Mouse (Mus musculus) right cerebral cortex, adult 2 months (tissue): Measurements from ENCODE around the gene Hnrnpm.
A peak's percentile ranks its signal among the peaks of the same experiment; 100 is the strongest.
"Not testable (repeated sequence)": the region's sequence is repeated elsewhere in the genome, so short reads cannot be mapped to it uniquely, and the experiment has no call there.

Experiments
- DNase-seq, 2 experiments: peaks; one replicate each; pipeline ENCODE4 v3.0.0; 2021 to 2022; ENCODE audit warnings: low spot score in 2 of 2

Hnrnpm gene

GRCm38 (mm10) chr17:33686760-33687159 lies at the start of gene Hnrnpm:
Gene Hnrnpm (minus strand): TSS chr17:33686860.
- no peak for DNase-seq

GRCm38 (mm10) chr17:33733526-33733925 lies 46.9 kb upstream of the Hnrnpm start:
- DNase-seq = not testable (repeated sequence)

- not testable (repeated sequence) for DNase-seq
These were observed 46.0 kb upstream of the Hnrnpm start for GRCm38 (mm10) chr17:33732556-33733083.

- DNase-seq = no peak
These were observed 42.6 kb upstream of the Hnrnpm start for GRCm38 (mm10) chr17:33729215-33729614.

GRCm38 (mm10) chr17:33728396-33728795 lies 41.7 kb upstream of the Hnrnpm start:
- no peak for DNase-seq

- peak; percentile 18 to 21 for DNase-seq
These were observed 33.2 kb upstream of the Hnrnpm start for GRCm38 (mm10) chr17:33719736-33720378.

- no peak for DNase-seq
These were observed 32.5 kb upstream of the Hnrnpm start for GRCm38 (mm10) chr17:33718944-33719725.

GRCm38 (mm10) chr17:33718384-33718881 lies 31.8 kb upstream of the Hnrnpm start, which contains the start of gene March2:
Gene March2 (minus strand): TSS chr17:33718670.
- DNase-seq = peak; percentile 94 to 97

GRCm38 (mm10) chr17:33717982-33718381 lies 31.3 kb upstream of the Hnrnpm start:
- DNase-seq = no peak

- DNase-seq = no peak
These were observed 30.6 kb upstream of the Hnrnpm start for GRCm38 (mm10) chr17:33717246-33717645.

- DNase-seq = no peak
These were observed 28.1 kb upstream of the Hnrnpm start for GRCm38 (mm10) chr17:33714779-33715178.

- DNase-seq = no peak
These were observed 26.6 kb upstream of the Hnrnpm start for GRCm38 (mm10) chr17:33713271-33713670.

GRCm38 (mm10) chr17:33709834-33710233 lies 23.2 kb upstream of the Hnrnpm start:
- DNase-seq = no peak

GRCm38 (mm10) chr17:33703091-33703490 lies 16.4 kb upstream of the Hnrnpm start:
- DNase-seq = no peak

- DNase-seq = no peak
These were observed 15.5 kb upstream of the Hnrnpm start for GRCm38 (mm10) chr17:33702178-33702577.

- no peak for DNase-seq
These were observed 8.8 kb upstream of the Hnrnpm start for GRCm38 (mm10) chr17:33695471-33695870.

- peak; percentile 96 to 98 for DNase-seq
These were observed 1.4 kb downstream of the Hnrnpm start for GRCm38 (mm10) chr17:33685249-33685653.

GRCm38 (mm10) chr17:33684671-33685231 lies 1.9 kb downstream of the Hnrnpm start:
- peak; percentile 75 to 83 for DNase-seq

- DNase-seq = no peak
These were observed 4.9 kb downstream of the Hnrnpm start for GRCm38 (mm10) chr17:33681767-33682166.

- no peak for DNase-seq
These were observed 7.9 kb downstream of the Hnrnpm start for GRCm38 (mm10) chr17:33678771-33679170.

- DNase-seq = no peak
These were observed 10.6 kb downstream of the Hnrnpm start for GRCm38 (mm10) chr17:33676086-33676485.

- peak in 1 of 2 experiments; percentile 21 for DNase-seq
These were observed 11.2 kb downstream of the Hnrnpm start for GRCm38 (mm10) chr17:33675452-33675851.
